Mouse (Mus musculus) B cell, adult 2 months (primary cell): Measurements from ENCODE around the gene Prkaca.
A peak's percentile ranks its signal among the peaks of the same experiment; 100 is the strongest.

Source experiments
- DNase-seq, 2 experiments: peaks; one replicate each; pipeline ENCODE4 v3.0.0; 2022

Prkaca gene

GRCm38 (mm10) chr8:84042066-84042947 lies 69.5 kb downstream of the Prkaca start, which contains the start of gene Il27ra:
TSS of gene Il27ra (minus strand) at chr8:84042589.
- DNase-seq, result peak; percentile 75 to 78

GRCm38 (mm10) chr8:84042948-84043342 lies 70.2 kb downstream of the Prkaca start:
- DNase-seq, result peak in 1 of 2 experiments; percentile 17

- no peak for DNase-seq
Observed at GRCm38 (mm10) chr8:84044103-84044502, 71.3 kb downstream of the Prkaca start.

GRCm38 (mm10) chr8:84044900-84045299 lies 72.1 kb downstream of the Prkaca start, which contains the start of gene Rln3:
TSS of gene Rln3 (minus strand) at chr8:84045000.
- no peak for DNase-seq
